Mouse (Mus musculus) T-helper 17 cell (primary cell): ENCODE measurements around the gene Olfr811.

Experiments
- in situ Hi-C, 2 experiments: fragments of 300-600 bp; cut with MboI, MseI; formaldehyde crosslinking; loops; 1 replicate in 1 of 2; 2 replicates in 1 of 2; pipeline ENCODE4 v1.15.1; 2025; ENCODE audit warnings: high pct_unique_total_duplicates in 2 of 2

Gene Olfr811

DNA sequence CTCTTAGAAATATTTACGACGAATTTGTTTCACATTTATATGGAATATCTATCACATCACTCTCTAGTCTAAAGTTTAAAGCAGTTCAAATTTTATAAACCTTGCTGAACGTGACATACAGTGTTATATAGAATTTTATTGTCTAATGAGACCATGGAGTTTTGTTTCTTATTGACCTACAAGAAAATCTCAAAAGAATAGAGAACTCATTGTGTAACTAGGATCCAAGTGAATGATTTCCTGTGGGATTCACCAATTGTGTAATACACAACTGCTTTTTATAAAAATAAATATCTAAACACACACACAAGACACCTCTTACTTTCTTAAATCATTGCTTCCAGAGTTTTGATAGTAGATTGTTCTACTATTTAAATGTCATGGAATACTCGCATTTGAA, at the start of gene Olfr811:
Olfr811 (minus strand) TSS at position 101 of the 400 bp plus-strand sequence.
- in situ Hi-C loops = no loop called here

DNA sequence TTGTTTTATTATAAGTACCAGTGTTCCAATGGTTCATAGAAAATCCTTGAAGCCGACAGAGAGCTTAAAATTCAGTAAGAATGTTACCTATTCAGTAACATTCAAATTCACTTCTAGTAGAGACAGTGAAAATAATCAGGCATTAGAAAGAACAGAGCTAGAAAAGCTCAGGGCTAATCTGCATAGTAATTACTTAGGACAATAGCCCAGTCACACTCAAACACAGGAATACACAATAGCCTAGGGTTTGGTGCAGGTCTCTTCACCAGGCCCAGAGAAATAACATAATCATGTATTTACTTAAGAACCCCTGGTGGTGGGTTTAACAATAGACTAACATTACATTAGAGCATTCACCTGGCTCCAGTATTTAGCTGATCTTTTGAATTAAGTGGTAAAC, 43.1 kb upstream of the Olfr811 start:
- in situ Hi-C loops = no loop called here

DNA sequence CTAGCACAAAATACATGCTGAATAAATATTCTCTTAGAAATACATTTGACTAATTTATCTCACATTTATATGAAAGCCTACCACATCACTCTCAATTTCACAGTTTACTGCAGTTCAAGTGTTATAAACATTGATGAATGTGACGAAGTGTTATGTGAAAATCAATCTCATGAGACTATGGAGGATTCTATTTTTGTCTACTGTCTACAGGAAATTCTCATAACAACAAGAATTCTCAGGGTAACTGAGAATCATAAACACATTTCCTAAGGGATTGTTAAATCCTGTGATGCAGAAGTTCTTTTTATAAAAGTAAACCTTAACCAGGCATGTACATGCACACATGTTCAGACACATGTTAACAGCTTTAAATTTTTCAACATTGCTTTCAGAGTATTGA, 41.8 kb upstream of the Olfr811 start, which contains the start of gene Olfr812:
Olfr812 (minus strand) TSS at position 101 of the 400 bp plus-strand sequence.
- in situ Hi-C loops = no loop called here

DNA sequence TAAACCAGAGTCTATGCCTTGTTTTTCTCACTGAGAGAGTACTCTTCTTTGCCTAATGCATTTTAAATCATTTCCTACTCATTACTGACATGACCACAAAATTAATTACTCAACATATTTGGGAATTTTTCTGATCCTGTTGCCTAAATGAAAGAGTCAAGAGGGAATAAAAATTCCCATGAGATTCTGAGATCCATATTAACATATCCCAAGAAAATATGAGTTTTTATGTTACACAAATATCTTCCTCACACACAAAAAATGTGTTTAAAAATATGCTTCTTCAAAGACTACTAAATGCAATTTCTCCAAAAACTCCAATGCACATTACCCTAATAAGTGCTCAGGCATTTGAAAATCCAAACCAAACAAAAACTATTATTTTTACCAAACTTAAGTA, 9.4 kb downstream of the Olfr811 start, which contains the start of gene Olfr810:
Olfr810 (minus strand) TSS at position 101 of the 400 bp plus-strand sequence.
- in situ Hi-C loops = no loop called here

DNA sequence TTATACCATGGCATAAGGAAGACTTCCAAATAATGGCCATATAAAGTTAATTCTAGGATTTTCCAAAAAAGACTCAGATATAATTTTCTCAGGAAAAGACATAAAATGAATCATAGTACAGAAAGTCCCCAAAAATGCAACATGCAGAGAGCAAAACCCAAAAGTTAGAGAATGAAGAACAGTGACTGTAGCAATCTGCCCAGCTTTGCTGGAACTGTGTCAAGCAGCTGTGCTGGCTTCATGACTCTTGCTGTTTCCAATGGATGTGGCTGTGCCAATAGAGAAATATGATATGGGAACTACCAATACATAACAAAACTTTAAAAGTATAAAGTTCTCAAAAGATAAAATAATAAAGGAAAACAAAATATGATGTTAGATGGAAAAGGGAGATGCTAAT, 26.1 kb downstream of the Olfr811 start:
- in situ Hi-C loops = no loop called here

DNA sequence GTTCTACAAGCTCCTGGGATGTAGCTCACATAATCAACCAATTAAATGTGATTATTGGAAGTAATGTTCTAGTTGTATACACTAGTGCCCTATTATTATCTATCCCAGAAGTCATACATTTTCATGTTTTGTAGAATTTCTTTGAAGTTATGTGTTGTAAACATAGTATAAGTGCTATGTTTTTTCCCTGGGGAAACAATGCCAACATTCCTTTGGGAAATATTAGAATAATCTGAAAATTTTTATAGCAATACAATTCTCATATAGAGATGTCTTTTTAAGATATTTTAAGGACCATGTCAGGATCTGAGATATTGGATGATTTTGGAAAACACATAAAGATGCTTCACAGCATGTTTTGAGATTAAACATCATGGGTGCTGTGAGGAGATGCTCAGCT, 29.9 kb downstream of the Olfr811 start, which contains the start of gene Olfr809:
Olfr809 (plus strand) TSS at position 301 of the 400 bp plus-strand sequence.
- in situ Hi-C loops = no loop called here

DNA sequence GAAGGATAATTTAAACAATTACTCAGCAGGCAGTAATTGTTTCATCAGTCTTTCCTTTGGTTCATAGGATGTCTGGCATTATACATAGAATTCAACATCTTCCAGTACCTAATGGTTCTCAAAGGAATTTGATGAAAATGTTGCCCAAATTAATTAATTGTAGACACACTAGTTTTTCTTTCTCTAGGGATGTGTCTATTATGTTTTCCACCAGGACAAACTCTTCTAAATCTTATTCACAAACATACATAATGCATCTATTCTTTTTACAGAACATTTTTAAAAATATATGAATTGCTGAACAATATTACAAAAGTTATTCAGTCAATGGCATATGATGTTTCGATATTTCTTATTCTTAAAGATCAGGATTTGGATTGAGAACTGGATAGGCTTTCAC, 39.0 kb downstream of the Olfr811 start, which contains the start of gene Olfr808:
Olfr808 (plus strand) TSS at position 301 of the 400 bp plus-strand sequence.
- in situ Hi-C loops = no loop called here

DNA sequence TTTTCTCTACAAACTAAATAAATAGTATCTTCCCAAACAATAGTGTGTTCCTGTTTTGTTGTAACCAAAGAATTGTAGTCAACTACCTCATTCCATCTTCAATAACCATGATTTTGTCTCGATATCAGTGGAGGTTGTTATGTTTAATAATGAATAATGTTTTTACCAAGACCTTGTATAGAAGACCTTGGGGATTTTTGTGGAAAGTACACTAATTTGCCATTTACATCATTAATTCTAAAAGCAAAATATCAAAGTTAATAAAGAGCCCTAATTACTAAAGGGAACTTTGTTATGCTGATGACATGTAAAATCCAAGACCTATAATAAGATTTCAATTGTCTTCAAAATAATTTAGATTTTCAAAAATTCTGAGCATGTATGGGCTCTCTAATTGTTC, 46.5 kb downstream of the Olfr811 start, which contains the start of gene Olfr807:
Olfr807 (minus strand) TSS at position 101 of the 400 bp plus-strand sequence.
- in situ Hi-C loops = no loop called here
